Mouse (Mus musculus) hematopoietic stem cell, adult 5-6 weeks (primary cell): ENCODE results near the gene Vipr2. TPM values are rescaled to one million over a fixed set of nuclear protein-coding genes. Genes with fewer than 3 reads are reported as not detected.

Experiments
- ATAC-seq, 2 experiments: fragments of 125-278 bp in 1 of 2; replicated peaks in 1 of 2; 2 replicates each; pipeline ENCODE4 v1.8.0; 2016 to 2017; ENCODE audit warnings: inconsistent platforms in 2 of 2, mild to moderate bottlenecking in 2 of 2, moderate number of reproducible peaks in 2 of 2, low read depth in 1 of 2, moderate TSS enrichment in 1 of 2; ENCODE audit not compliant: low FRiP score in 2 of 2, poor library complexity in 2 of 2, severe bottlenecking in 2 of 2, insufficient read depth in 1 of 2, low TSS enrichment in 1 of 2
- total RNA-seq: library from RNA; stranded (forward); fragments of 172-1452, 232-1000 nt; gene quantifications from 2 replicates; pipeline ENCODE4 v1.2.3, GENCODE M21; 2017

Gene Vipr2
- total RNA-seq, result 9.4 and 12.2 TPM in 2 replicates

GRCm38 (mm10) chr12:116077074-116077854 lies at the start of gene Vipr2:
TSS of gene Vipr2 (plus strand) at chr12:116077726.
- ATAC-seq, result peak; percentile 87 to 89

GRCm38 (mm10) chr12:116028095-116028494 lies 49.4 kb upstream of the Vipr2 start:
- ATAC-seq, result peak; percentile 73 to 78; a peak in 3 of 4 replicates

- no peak for ATAC-seq
Measured at GRCm38 (mm10) chr12:116035346-116035745, 42.2 kb upstream of the Vipr2 start.

GRCm38 (mm10) chr12:116044785-116045184 lies 32.7 kb upstream of the Vipr2 start:
- ATAC-seq, result no peak

GRCm38 (mm10) chr12:116047440-116048377 lies 29.8 kb upstream of the Vipr2 start, which contains the start of gene Zfp386:
TSS of gene Zfp386 (plus strand) at chr12:116047724.
- peak; percentile 99 for ATAC-seq

- no peak for ATAC-seq
Measured at GRCm38 (mm10) chr12:116048766-116049165, 28.8 kb upstream of the Vipr2 start.

GRCm38 (mm10) chr12:116049236-116049635 lies 28.3 kb upstream of the Vipr2 start:
- ATAC-seq, result no peak

- ATAC-seq, result no peak
Measured at GRCm38 (mm10) chr12:116049701-116050100, 27.8 kb upstream of the Vipr2 start.

- ATAC-seq, result no peak
Measured at GRCm38 (mm10) chr12:116054342-116054741, 23.2 kb upstream of the Vipr2 start.

GRCm38 (mm10) chr12:116056112-116056511 lies 21.4 kb upstream of the Vipr2 start:
- ATAC-seq, result no peak

- ATAC-seq, result no peak
Measured at GRCm38 (mm10) chr12:116061561-116062193, 15.8 kb upstream of the Vipr2 start.

GRCm38 (mm10) chr12:116062194-116062583 lies 15.3 kb upstream of the Vipr2 start:
- ATAC-seq, result no peak

- ATAC-seq, result no peak
Measured at GRCm38 (mm10) chr12:116063020-116063419, 14.5 kb upstream of the Vipr2 start.

- peak; percentile 88 to 93 for ATAC-seq
Measured at GRCm38 (mm10) chr12:116071023-116071422, 6.5 kb upstream of the Vipr2 start.

GRCm38 (mm10) chr12:116077855-116078366 lies 385 bp downstream of the Vipr2 start:
- peak; percentile 34 to 58 for ATAC-seq

- ATAC-seq, result no peak
Measured at GRCm38 (mm10) chr12:116083125-116083524, 5.6 kb downstream of the Vipr2 start.

GRCm38 (mm10) chr12:116084294-116084693 lies 6.8 kb downstream of the Vipr2 start:
- ATAC-seq, result no peak
